Mouse (Mus musculus): ENCODE results near the gene Taldo1. TPM values are rescaled to one million over a fixed set of nuclear protein-coding genes. Genes with fewer than 3 reads are reported as not detected.
"Not testable (repeated sequence)": the region's sequence is repeated elsewhere in the genome, so short reads cannot be mapped to it uniquely, and the experiment has no call there.

The Taldo1 gene
- polyA plus RNA-seq, 1 experiment, result 235 TPM

GRCm38 (mm10) chr7:141392552-141393222, 688 bp downstream of the Taldo1 start:
- H3K27ac ChIP-seq (ENCODE audit: control insufficient read depth, insufficient read depth, low read length), result no peak overlapping the region
- 14% methylated on average over 9 of the region's 9 CpGs for WGBS
- H3K27me3 ChIP-seq (ENCODE audit: control insufficient read depth, insufficient read depth, low read length), result no peaks in the 10 kb centered on the region
- peak overlapping the region; percentile 81 for H3K4me3 ChIP-seq (ENCODE audit: control insufficient read depth, insufficient read depth, low read length)
- H3K36me3 ChIP-seq (ENCODE audit: control insufficient read depth, insufficient read depth, low read length), result peaks cover 9% of the 10 kb centered on the region; the same call in 1 of the 2 replicates
- DNase-seq, result no peak
- peaks cover 8% of the 10 kb centered on the region for H3K4me1 ChIP-seq (replicated peaks; ENCODE audit: control insufficient read depth, insufficient read depth, low read length)
- TF ChIP-seq CTCF (IDR thresholded peaks at IDR 0.05; ENCODE audit: borderline replicate concordance, control insufficient read depth, extremely low read depth, insufficient read depth, low read length, poor library complexity) (no peak), POLR2A (IDR thresholded peaks at IDR 0.05; ENCODE audit: control insufficient read depth, extremely low read depth, insufficient read depth, low read length, poor library complexity) (no peak)

- H3K27me3 ChIP-seq (ENCODE audit: control insufficient read depth, insufficient read depth, low read length), result no peaks in the 10 kb centered on the region
- no peak for DNase-seq
- WGBS, result 69% methylated on average over 7 of the region's 7 CpGs
- H3K36me3 ChIP-seq (ENCODE audit: control insufficient read depth, insufficient read depth, low read length), result peaks cover 21% of the 10 kb centered on the region
- H3K4me1 ChIP-seq (replicated peaks; ENCODE audit: control insufficient read depth, insufficient read depth, low read length), result peaks cover 8% of the 10 kb centered on the region
- no peak overlapping the region for H3K27ac ChIP-seq (ENCODE audit: control insufficient read depth, insufficient read depth, low read length)
- TF ChIP-seq CTCF (IDR thresholded peaks at IDR 0.05; ENCODE audit: borderline replicate concordance, control insufficient read depth, extremely low read depth, insufficient read depth, low read length, poor library complexity) (no peak), POLR2A (IDR thresholded peaks at IDR 0.05; ENCODE audit: control insufficient read depth, extremely low read depth, insufficient read depth, low read length, poor library complexity) (no peak)
- no peak overlapping the region for H3K4me3 ChIP-seq (ENCODE audit: control insufficient read depth, insufficient read depth, low read length)
Measured at GRCm38 (mm10) chr7:141394158-141394557, 2.2 kb downstream of the Taldo1 start.

GRCm38 (mm10) chr7:141394771-141395170, 2.8 kb downstream of the Taldo1 start:
- TF ChIP-seq CTCF (IDR thresholded peaks at IDR 0.05; ENCODE audit: borderline replicate concordance, control insufficient read depth, extremely low read depth, insufficient read depth, low read length, poor library complexity) (peak; percentile 86; the same call in 1 of the 2 replicates), POLR2A (IDR thresholded peaks at IDR 0.05; ENCODE audit: control insufficient read depth, extremely low read depth, insufficient read depth, low read length, poor library complexity) (no peak)

GRCm38 (mm10) chr7:141395348-141395747, 3.3 kb downstream of the Taldo1 start:
- no peak for DNase-seq
- peaks cover 8% of the 10 kb centered on the region for H3K4me1 ChIP-seq (replicated peaks; ENCODE audit: control insufficient read depth, insufficient read depth, low read length)
- no peak for TF ChIP-seq POLR2A (IDR thresholded peaks at IDR 0.05; ENCODE audit: control insufficient read depth, extremely low read depth, insufficient read depth, low read length, poor library complexity)
- no peaks in the 10 kb centered on the region for H3K27me3 ChIP-seq (ENCODE audit: control insufficient read depth, insufficient read depth, low read length)
- H3K4me3 ChIP-seq (ENCODE audit: control insufficient read depth, insufficient read depth, low read length), result no peak overlapping the region
- 61% methylated on average over 1 of the region's 1 CpGs for WGBS
- peaks cover 33% of the 10 kb centered on the region for H3K36me3 ChIP-seq (ENCODE audit: control insufficient read depth, insufficient read depth, low read length)
- H3K27ac ChIP-seq (ENCODE audit: control insufficient read depth, insufficient read depth, low read length), result no peak overlapping the region

More at GRCm38 (mm10) chr7:141394771-141395170, 2.8 kb downstream of the Taldo1 start:
- H3K4me1 ChIP-seq (replicated peaks; ENCODE audit: control insufficient read depth, insufficient read depth, low read length), result peaks cover 8% of the 10 kb centered on the region
- H3K27ac ChIP-seq (ENCODE audit: control insufficient read depth, insufficient read depth, low read length), result no peak overlapping the region
- peak; percentile 71 for DNase-seq
- peaks cover 27% of the 10 kb centered on the region for H3K36me3 ChIP-seq (ENCODE audit: control insufficient read depth, insufficient read depth, low read length)
- H3K27me3 ChIP-seq (ENCODE audit: control insufficient read depth, insufficient read depth, low read length), result no peaks in the 10 kb centered on the region
- no peak overlapping the region for H3K4me3 ChIP-seq (ENCODE audit: control insufficient read depth, insufficient read depth, low read length)
- WGBS, result 33% methylated on average over 6 of the region's 6 CpGs

GRCm38 (mm10) chr7:141403305-141403704, 11.3 kb downstream of the Taldo1 start:
- TF ChIP-seq POLR2A (IDR thresholded peaks at IDR 0.05; ENCODE audit: control insufficient read depth, extremely low read depth, insufficient read depth, low read length, poor library complexity) (no peak), CTCF (IDR thresholded peaks at IDR 0.05; ENCODE audit: borderline replicate concordance, control insufficient read depth, extremely low read depth, insufficient read depth, low read length, poor library complexity) (peak; percentile 74; the same call in 1 of the 2 replicates)
- no peak overlapping the region for H3K27ac ChIP-seq (ENCODE audit: control insufficient read depth, insufficient read depth, low read length)
- peaks cover 40% of the 10 kb centered on the region for H3K36me3 ChIP-seq (ENCODE audit: control insufficient read depth, insufficient read depth, low read length)
- no peaks in the 10 kb centered on the region for H3K27me3 ChIP-seq (ENCODE audit: control insufficient read depth, insufficient read depth, low read length)
- peak; percentile 54 for DNase-seq
- no peak overlapping the region for H3K4me3 ChIP-seq (ENCODE audit: control insufficient read depth, insufficient read depth, low read length)
- 55% methylated on average over 5 of the region's 5 CpGs for WGBS
- H3K4me1 ChIP-seq (replicated peaks; ENCODE audit: control insufficient read depth, insufficient read depth, low read length), result no peaks in the 10 kb centered on the region

- H3K36me3 ChIP-seq (ENCODE audit: control insufficient read depth, insufficient read depth, low read length), result peaks cover 22% of the 10 kb centered on the region
Measured at GRCm38 (mm10) chr7:141405466-141405865, 13.5 kb downstream of the Taldo1 start.

GRCm38 (mm10) chr7:141407670-141408069, 15.7 kb downstream of the Taldo1 start:
- not testable (repeated sequence) for DNase-seq; H3K36me3 ChIP-seq (ENCODE audit: control insufficient read depth, insufficient read depth, low read length); H3K27ac ChIP-seq (ENCODE audit: control insufficient read depth, insufficient read depth, low read length); H3K4me3 ChIP-seq (ENCODE audit: control insufficient read depth, insufficient read depth, low read length); H3K4me1 ChIP-seq (replicated peaks; ENCODE audit: control insufficient read depth, insufficient read depth, low read length); H3K27me3 ChIP-seq (ENCODE audit: control insufficient read depth, insufficient read depth, low read length)
- over 99% methylated on average over 7 of the region's 7 CpGs for WGBS

More at GRCm38 (mm10) chr7:141405466-141405865, 13.5 kb downstream of the Taldo1 start:
- no peak for DNase-seq
- Histone ChIP-seq H3K4me1 (replicated peaks; ENCODE audit: control insufficient read depth, insufficient read depth, low read length) (peaks cover 3% of the 10 kb centered on the region; the same call in 1 of the 2 replicates), H3K27ac (ENCODE audit: control insufficient read depth, insufficient read depth, low read length) (no peak overlapping the region), H3K4me3 (ENCODE audit: control insufficient read depth, insufficient read depth, low read length) (no peak overlapping the region), H3K27me3 (ENCODE audit: control insufficient read depth, insufficient read depth, low read length) (no peaks in the 10 kb centered on the region)
- 82% methylated on average over 4 of the region's 4 CpGs for WGBS
- TF ChIP-seq POLR2A (IDR thresholded peaks at IDR 0.05; ENCODE audit: control insufficient read depth, extremely low read depth, insufficient read depth, low read length, poor library complexity) (no peak), CTCF (IDR thresholded peaks at IDR 0.05; ENCODE audit: borderline replicate concordance, control insufficient read depth, extremely low read depth, insufficient read depth, low read length, poor library complexity) (no peak)

Measured in thymus, adult 2 months (tissue).